Mouse (Mus musculus) neural tube, embryonic 14.5 days (tissue): ENCODE results near the gene Crygd. TPM values are rescaled to one million over a fixed set of nuclear protein-coding genes. Genes with fewer than 3 reads are reported as not detected.
"Not testable (repeated sequence)": the region's sequence is repeated elsewhere in the genome, so short reads cannot be mapped to it uniquely, and the experiment has no call there.

Experiments
- ATAC-seq: fragments of 200-750 bp; cut with Nextera tagmentation; 2 replicates; pipeline ENCODE4 v1.8.0; 2017; ENCODE audit warnings: low read depth, mild to moderate bottlenecking, moderate TSS enrichment, moderate library complexity
- H3K27ac ChIP-seq: fragments of 300-500 bp; sonication (generic); 2 replicates; pipeline ENCODE4 v1.5.1; 2014; ENCODE audit warnings: low read depth, mild to moderate bottlenecking, control low read depth, low read length, moderate library complexity, mixed read lengths
- H3K27me3 ChIP-seq: fragments of 300-500 bp; sonication (generic); 2 replicates; pipeline ENCODE4 v1.6.1; 2014; ENCODE audit warnings: low read length; ENCODE audit not compliant: control insufficient read depth, insufficient read depth
- H3K36me3 ChIP-seq: fragments of 300-500 bp; sonication (generic); 2 replicates; pipeline ENCODE4 v1.6.1; 2014; ENCODE audit warnings: low read length, mixed read lengths; ENCODE audit not compliant: control insufficient read depth, insufficient read depth
- H3K4me1 ChIP-seq: fragments of 300-500 bp; sonication (generic); 2 replicates; pipeline ENCODE4 v1.6.1; 2014; ENCODE audit warnings: low read length; ENCODE audit not compliant: control insufficient read depth, insufficient read depth
- H3K4me2 ChIP-seq: fragments of 300-500 bp; sonication (generic); 2 replicates; pipeline ENCODE4 v1.6.1; 2014; ENCODE audit warnings: mild to moderate bottlenecking, low read depth, low read length, control low read depth
- H3K4me3 ChIP-seq: fragments of 300-500 bp; sonication (generic); 2 replicates; pipeline ENCODE4 v1.5.1; 2014; ENCODE audit warnings: low read depth, low read length, control low read depth, mixed read lengths
- H3K9ac ChIP-seq: fragments of 300-500 bp; sonication (generic); replicated peaks from 2 replicates; pipeline ENCODE4 v1.6.1; 2014; ENCODE audit warnings: low read depth, mild to moderate bottlenecking, control low read depth, low read length, mixed read lengths
- H3K9me3 ChIP-seq: fragments of 300-500 bp; sonication (generic); 2 replicates; pipeline ENCODE4 v1.6.1; 2016; ENCODE audit warnings: low read length; ENCODE audit not compliant: control insufficient read depth
- WGBS: fragments of 180-500 bp; shearing (Covaris S2); extraction: QIAGEN DNeasy Blood & Tissue Kit; methylation state at CpG from one replicate; pipeline ENCODE4 v1.1.7; 2014; 5-methylcytosine and 5-hydroxymethylcytosine counted together
- polyA plus RNA-seq: library from polyadenylated mRNA; unstranded; fragments of >200 nt; fragmentation: Nextera tagmentation; extraction: Ambion mirVana; gene quantifications from 2 replicates; pipeline ENCODE4 v1.2.1, GENCODE M21; 2014

Gene Crygd
- polyA plus RNA-seq, 1 experiment from 2014 or later = not detected

DNA sequence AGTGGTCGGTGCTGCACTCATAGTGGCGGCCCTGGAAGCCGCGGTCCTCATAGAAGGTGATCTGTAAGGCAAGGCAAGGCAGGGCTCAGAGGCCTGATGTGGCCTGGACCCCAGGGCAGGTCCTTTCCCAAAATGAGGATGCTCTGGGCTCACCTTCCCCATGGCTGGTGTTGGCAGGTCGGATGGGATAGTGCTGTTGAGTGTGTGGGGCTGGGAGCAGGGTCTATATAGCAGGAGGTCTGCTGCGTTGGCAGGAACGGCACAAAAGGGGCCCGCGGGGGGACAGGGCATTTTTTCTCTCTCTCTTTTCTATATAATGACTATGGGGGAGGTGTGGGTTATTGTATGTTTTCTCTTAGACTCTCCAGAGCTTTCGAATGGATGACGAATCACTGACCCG, 12.3 kb downstream of the Crygd start, which contains the start of gene Cryge:
Gene Cryge (minus strand): TSS at position 198 of the 400 bp plus-strand sequence.
- not testable (repeated sequence) for H3K4me1 ChIP-seq, H3K27me3 ChIP-seq, ATAC-seq, H3K27ac ChIP-seq, H3K36me3 ChIP-seq, H3K9me3 ChIP-seq, H3K9ac ChIP-seq, H3K4me2 ChIP-seq, H3K4me3 ChIP-seq
- WGBS = 39% methylated on average over 10 of the region's 12 CpGs

DNA sequence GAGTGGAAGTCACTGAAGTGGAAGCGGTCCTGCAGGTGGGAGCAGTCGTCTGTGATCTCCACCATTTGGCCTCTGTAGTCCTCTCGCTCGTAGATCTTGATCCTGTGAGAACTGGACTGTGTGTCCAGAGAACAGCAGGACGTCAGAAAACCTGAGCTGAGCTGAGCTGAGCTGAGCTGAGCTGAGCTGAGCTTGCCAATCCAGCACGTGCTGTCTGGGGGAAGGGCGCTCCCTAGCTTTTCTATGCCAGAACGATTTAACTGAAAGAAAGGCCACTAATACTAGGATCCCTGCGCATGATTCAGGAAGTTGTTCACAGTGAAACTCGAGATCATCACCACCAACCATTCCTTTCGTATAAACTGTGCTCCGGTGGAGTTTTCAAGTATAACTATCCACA, 14.5 kb downstream of the Crygd start:
- Histone ChIP-seq H3K4me3 (no peak overlapping the region), H3K27ac (no peak overlapping the region), H3K9ac (no peak overlapping the region), H3K27me3 (no peaks in the 10 kb centered on the region), H3K9me3 (no peaks in the 10 kb centered on the region), H3K4me1 (no peaks in the 10 kb centered on the region), H3K4me2 (no peak overlapping the region), H3K36me3 (no peaks in the 10 kb centered on the region)
- ATAC-seq = no peak
- WGBS = 69% methylated on average over 11 of the region's 12 CpGs

DNA sequence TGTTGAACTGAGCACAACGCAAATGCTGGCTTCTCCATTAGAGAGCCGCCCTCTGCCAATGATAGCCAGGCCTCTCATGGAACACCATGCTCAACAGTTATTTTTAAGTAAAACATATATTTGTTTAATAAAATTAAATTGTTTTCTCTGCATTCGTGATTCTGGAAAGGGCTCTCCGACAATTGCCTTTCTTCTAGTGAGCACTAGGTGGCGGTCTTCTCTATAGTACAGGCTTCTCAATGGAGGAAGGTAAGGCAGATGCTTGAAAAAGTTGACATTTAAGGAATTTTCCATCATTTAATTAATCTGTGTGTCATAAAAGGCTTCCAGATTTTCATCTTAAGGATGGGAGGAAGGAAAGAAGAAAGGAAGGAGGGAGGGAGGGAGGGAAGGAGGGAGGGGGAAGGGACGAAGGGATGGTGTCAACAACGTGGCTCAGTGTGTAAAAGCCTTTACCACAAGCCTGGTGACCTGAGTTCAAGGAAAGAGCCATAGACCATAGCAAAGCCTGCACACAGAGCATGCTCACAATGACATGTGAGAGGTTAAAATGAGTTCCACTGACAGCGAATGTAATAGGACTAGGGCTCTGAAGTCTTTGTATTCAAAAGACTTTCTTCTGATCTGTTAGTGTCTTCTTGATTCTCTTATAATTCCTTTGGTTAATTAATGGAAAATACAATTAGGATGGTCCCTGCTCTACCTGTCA, 16.7 kb downstream of the Crygd start:
- no peaks in the 10 kb centered on the region for H3K27me3 ChIP-seq
- no peaks in the 10 kb centered on the region for H3K9me3 ChIP-seq
- H3K27ac ChIP-seq = no peak overlapping the region
- H3K9ac ChIP-seq = no peak overlapping the region
- no peak overlapping the region for H3K4me3 ChIP-seq
- H3K4me2 ChIP-seq = no peak overlapping the region; the same call in 1 of the 2 replicates
- WGBS = 41% methylated on average over 8 of the region's 8 CpGs
- H3K4me1 ChIP-seq = no peaks in the 10 kb centered on the region
- ATAC-seq = no peak
- H3K36me3 ChIP-seq = no peaks in the 10 kb centered on the region

DNA sequence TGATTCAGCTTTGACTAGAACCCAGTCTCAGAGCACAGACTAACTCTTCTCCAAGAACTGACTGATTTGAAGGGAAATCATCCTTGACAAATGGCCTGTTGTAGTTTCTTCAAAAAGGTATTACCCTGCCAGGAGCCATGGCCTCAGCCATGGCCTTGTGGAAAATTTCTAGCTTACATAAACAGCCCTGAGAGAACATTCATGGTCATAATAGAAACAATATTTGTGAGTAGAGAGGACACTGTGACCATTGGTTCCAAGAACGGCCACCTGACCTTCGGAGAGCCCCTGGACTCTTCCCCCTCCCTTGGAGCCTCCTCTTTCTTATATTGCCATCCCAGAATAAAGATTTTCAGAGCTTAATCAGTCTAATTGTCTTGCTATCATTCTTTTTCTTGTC, 19.8 kb downstream of the Crygd start:
- WGBS = 90% methylated on average over 2 of the region's 2 CpGs
- no peak for ATAC-seq

DNA sequence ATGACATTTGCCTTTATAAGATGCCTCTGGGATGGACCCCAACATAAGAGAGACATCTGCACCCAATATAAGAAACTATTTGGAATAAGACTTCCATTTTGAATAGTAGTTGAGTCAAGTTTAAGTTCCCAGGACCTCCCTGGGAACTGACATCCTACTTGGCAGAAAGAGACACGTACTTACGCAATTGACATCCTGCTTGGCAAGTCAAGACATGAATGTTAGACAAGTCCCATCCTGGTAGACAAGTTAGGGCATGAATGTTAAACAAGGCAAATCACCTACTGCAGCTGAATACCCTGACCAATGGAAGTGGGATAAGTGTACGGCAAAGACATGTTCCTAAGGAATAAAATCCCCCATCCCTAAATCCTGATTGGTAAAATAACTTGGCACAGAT, 21.4 kb downstream of the Crygd start:
- Histone ChIP-seq H3K36me3 (no peaks in the 10 kb centered on the region), H3K27me3 (no peaks in the 10 kb centered on the region), H3K27ac (no peak overlapping the region), H3K4me2 (no peak overlapping the region), H3K4me1 (no peaks in the 10 kb centered on the region), H3K9ac (no peak overlapping the region), H3K4me3 (no peak overlapping the region), H3K9me3 (no peaks in the 10 kb centered on the region)
- 95% methylated on average over 3 of the region's 3 CpGs for WGBS
- ATAC-seq = no peak

More for the DNA sequence above, 19.8 kb downstream of the Crygd start:
- no peaks in the 10 kb centered on the region for H3K27me3 ChIP-seq
- no peak overlapping the region for H3K27ac ChIP-seq
- no peaks in the 10 kb centered on the region for H3K4me1 ChIP-seq
- no peak overlapping the region for H3K4me3 ChIP-seq
- no peak overlapping the region for H3K9ac ChIP-seq
- H3K9me3 ChIP-seq = no peaks in the 10 kb centered on the region
- H3K36me3 ChIP-seq = no peaks in the 10 kb centered on the region
- no peak overlapping the region for H3K4me2 ChIP-seq

DNA sequence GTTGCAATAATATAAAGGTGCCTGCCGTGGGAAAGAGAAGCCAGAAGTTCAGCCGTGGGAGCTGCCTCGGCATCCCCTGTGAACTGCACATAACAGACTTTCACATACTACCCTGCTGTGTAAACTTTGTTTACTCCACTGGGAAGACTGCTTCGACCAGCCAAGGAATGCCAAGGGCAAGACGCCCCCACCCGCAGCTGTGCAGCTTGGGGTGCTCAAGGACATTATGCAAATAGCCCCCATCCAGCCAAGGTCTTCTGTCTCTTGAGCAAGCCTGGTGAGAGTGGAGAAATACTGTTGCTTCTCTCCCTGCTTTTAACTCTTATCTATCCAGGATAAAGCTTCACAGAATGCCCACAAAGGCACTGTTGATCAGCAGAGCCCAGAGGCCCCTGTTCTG, 22.4 kb downstream of the Crygd start:
- Histone ChIP-seq H3K27me3 (no peaks in the 10 kb centered on the region), H3K36me3 (no peaks in the 10 kb centered on the region), H3K4me3 (no peak overlapping the region), H3K9me3 (no peaks in the 10 kb centered on the region), H3K4me2 (no peak overlapping the region), H3K9ac (no peak overlapping the region), H3K4me1 (no peaks in the 10 kb centered on the region), H3K27ac (no peak overlapping the region)
- no peak for ATAC-seq
- 81% methylated on average over 6 of the region's 6 CpGs for WGBS

DNA sequence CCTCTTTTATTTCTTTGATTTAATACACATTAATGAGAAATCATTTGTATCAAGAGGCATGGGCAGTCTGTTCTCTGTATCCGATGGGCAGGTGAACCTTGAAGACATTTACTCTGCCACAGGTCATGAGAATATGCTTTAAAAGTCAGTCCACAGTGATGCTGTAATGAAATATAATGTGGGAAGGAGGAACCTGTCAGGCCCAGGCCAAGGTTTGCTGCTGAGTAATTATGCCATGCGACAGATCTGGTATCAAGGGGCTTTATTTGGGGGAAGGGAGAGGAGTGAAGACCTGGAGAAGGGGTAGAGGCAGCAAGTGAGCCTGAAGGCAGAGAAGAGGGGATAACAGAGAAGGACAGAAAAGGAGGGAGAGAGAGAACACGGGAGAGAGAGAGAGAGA, 23.6 kb downstream of the Crygd start:
- no peak overlapping the region for H3K4me3 ChIP-seq
- ATAC-seq = no peak
- H3K9ac ChIP-seq = no peak overlapping the region
- H3K36me3 ChIP-seq = no peaks in the 10 kb centered on the region
- no peak overlapping the region for H3K27ac ChIP-seq
- no peaks in the 10 kb centered on the region for H3K4me1 ChIP-seq
- H3K27me3 ChIP-seq = no peaks in the 10 kb centered on the region
- no peaks in the 10 kb centered on the region for H3K9me3 ChIP-seq
- H3K4me2 ChIP-seq = no peak overlapping the region
- 82% methylated on average over 3 of the region's 3 CpGs for WGBS

DNA sequence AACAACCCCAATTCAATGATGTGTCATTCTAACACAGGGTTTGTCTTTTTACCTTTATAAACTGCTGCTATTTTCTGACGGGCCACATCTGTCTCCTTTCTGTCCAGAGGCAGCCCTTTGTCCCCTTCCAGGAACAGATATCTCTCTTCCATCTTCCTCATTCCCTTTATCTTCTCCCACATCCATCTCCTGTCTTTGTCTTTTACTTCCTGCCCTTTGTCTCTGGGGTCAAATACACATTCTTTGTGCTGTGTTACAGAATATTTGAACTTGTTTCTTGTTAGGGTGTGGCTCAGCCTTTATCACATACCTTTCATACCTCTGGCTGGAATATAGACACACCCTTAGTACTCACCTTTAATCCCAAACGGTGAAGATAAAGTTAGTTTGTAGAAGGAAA, 25.7 kb downstream of the Crygd start:
- Histone ChIP-seq H3K4me3 (no peak overlapping the region), H3K9ac (no peak overlapping the region), H3K4me1 (no peaks in the 10 kb centered on the region), H3K9me3 (no peaks in the 10 kb centered on the region), H3K36me3 (no peaks in the 10 kb centered on the region), H3K27ac (no peak overlapping the region), H3K27me3 (no peaks in the 10 kb centered on the region), H3K4me2 (no peak overlapping the region)
- no peak for ATAC-seq
- 79% methylated on average over 2 of the region's 2 CpGs for WGBS

DNA sequence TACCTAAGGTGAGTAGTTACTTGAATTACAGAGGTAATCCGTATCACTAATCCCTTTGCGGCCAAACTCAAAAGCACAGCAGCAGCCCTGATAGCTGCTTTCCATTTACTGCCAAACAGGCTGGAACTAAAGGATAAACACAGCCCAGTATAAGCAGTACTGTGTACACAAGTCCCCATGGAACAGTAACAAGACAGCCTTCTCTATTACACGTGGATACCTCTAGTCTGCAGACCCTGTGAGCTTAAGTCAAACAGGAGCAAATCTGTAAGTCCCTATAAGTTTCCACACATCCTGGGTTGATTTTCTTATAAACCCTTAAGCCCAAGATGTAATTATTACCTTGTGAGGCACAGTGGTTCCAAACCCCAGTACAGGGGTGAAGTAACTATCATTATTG, 27.7 kb downstream of the Crygd start:
- H3K4me1 ChIP-seq = no peaks in the 10 kb centered on the region
- ATAC-seq = no peak
- H3K9ac ChIP-seq = no peak overlapping the region
- H3K9me3 ChIP-seq = no peaks in the 10 kb centered on the region
- no peak overlapping the region for H3K4me2 ChIP-seq
- H3K27ac ChIP-seq = no peak overlapping the region
- 43% methylated on average over 3 of the region's 3 CpGs for WGBS
- H3K27me3 ChIP-seq = no peaks in the 10 kb centered on the region
- H3K36me3 ChIP-seq = no peaks in the 10 kb centered on the region
- H3K4me3 ChIP-seq = no peak overlapping the region
